Mouse (Mus musculus): ENCODE results near the gene Syt12. TPM values are rescaled to one million over a fixed set of nuclear protein-coding genes. Genes with fewer than 3 reads are reported as not detected.

Syt12 gene
- polyA plus RNA-seq, 1 experiment from 2014 or later: 0.34 TPM

DNA sequence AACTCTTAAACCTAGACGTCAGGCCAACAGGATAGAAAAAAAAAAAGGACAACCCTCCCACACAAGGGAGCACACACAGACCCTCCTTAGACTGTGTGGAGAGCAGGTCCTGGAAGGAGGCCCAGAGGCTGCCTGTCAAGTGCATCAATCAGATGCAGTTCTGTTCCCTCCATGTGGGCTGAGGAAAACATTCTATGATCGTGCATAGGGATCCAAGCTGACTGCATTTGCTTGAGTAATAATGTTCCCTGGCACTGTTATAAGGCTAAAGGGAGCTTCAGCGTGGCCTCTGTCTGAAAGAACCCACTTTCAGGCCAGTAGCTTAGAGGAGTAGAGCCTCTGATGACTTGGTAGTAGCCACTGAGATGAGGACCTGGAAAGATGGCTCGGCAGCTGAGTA, 24.7 kb downstream of the Syt12 start:
- Histone ChIP-seq H3K36me3 (ENCODE audit: control insufficient read depth, insufficient read depth, low read length) (no peaks in the 10 kb centered on the region), H3K4me2 (ENCODE audit: low read depth, low read length) (no peak overlapping the region), H3K9me3 (ENCODE audit: control insufficient read depth, low read length) (no peaks in the 10 kb centered on the region), H3K27me3 (replicated peaks; ENCODE audit: control insufficient read depth, insufficient read depth, low read length) (no peaks in the 10 kb centered on the region), H3K4me3 (ENCODE audit: low read length) (no peak overlapping the region), H3K4me1 (ENCODE audit: control insufficient read depth, insufficient read depth, low read length) (no peaks in the 10 kb centered on the region), H3K27ac (ENCODE audit: low read length) (no peak overlapping the region), H3K9ac (ENCODE audit: low read depth, low read length) (no peak overlapping the region)
- WGBS: 53% methylated on average over 4 of the region's 4 CpGs
- ATAC-seq: no peak

DNA sequence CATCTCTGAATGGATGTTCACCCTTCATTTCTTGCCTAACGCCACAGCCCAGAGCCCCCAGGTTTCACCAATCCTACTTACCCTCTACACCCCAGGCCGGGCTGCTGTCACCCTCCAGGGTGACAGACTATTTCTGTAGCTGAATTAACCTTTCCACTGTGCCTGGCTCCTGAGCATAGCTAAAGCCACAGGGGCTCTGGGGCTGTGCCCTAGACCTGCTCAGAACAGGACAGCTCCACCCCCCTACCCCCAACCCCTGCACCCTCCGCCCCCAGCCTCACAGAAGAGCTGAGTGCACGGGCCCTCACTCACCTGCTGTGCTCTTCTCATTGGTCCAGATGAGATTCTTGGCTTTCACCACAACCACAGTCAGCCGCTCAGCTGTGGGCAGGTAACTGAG, 25.3 kb downstream of the Syt12 start:
- H3K27ac ChIP-seq (ENCODE audit: low read length): no peak overlapping the region
- no peak for ATAC-seq
- H3K4me3 ChIP-seq (ENCODE audit: low read length): no peak overlapping the region
- no peaks in the 10 kb centered on the region for H3K36me3 ChIP-seq (ENCODE audit: control insufficient read depth, insufficient read depth, low read length)
- 50% methylated on average over 5 of the region's 5 CpGs for WGBS
- no peak overlapping the region for H3K9ac ChIP-seq (ENCODE audit: low read depth, low read length)
- no peaks in the 10 kb centered on the region for H3K9me3 ChIP-seq (ENCODE audit: control insufficient read depth, low read length)
- no peaks in the 10 kb centered on the region for H3K27me3 ChIP-seq (replicated peaks; ENCODE audit: control insufficient read depth, insufficient read depth, low read length)
- no peak overlapping the region for H3K4me2 ChIP-seq (ENCODE audit: low read depth, low read length)
- H3K4me1 ChIP-seq (ENCODE audit: control insufficient read depth, insufficient read depth, low read length): no peaks in the 10 kb centered on the region

DNA sequence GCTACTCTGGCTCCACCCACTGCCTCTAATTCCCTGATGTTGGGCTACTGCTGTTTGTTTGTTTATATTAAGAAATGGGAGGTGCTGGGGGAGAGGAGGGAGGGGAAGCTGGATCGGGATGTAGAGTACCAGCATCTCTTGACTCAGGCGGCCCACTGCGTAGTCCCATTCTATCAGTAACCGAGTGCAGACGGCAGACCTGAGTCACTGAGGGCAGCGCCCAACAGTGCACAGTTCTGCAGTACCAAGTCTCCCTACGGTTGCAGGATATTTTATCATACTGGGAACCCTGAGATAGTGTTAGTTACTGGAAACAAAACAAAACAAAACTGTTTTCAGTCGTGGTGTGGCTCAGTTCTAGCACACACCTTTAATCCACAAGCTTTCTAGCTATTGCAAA, 26.1 kb downstream of the Syt12 start:
- Histone ChIP-seq H3K4me1 (ENCODE audit: control insufficient read depth, insufficient read depth, low read length) (no peaks in the 10 kb centered on the region), H3K27me3 (replicated peaks; ENCODE audit: control insufficient read depth, insufficient read depth, low read length) (no peaks in the 10 kb centered on the region), H3K36me3 (ENCODE audit: control insufficient read depth, insufficient read depth, low read length) (no peaks in the 10 kb centered on the region), H3K4me2 (ENCODE audit: low read depth, low read length) (no peak overlapping the region), H3K27ac (ENCODE audit: low read length) (no peak overlapping the region), H3K9me3 (ENCODE audit: control insufficient read depth, low read length) (no peaks in the 10 kb centered on the region), H3K4me3 (ENCODE audit: low read length) (no peak overlapping the region), H3K9ac (ENCODE audit: low read depth, low read length) (no peak overlapping the region)
- no peak for ATAC-seq
- WGBS: 58% methylated on average over 8 of the region's 8 CpGs

DNA sequence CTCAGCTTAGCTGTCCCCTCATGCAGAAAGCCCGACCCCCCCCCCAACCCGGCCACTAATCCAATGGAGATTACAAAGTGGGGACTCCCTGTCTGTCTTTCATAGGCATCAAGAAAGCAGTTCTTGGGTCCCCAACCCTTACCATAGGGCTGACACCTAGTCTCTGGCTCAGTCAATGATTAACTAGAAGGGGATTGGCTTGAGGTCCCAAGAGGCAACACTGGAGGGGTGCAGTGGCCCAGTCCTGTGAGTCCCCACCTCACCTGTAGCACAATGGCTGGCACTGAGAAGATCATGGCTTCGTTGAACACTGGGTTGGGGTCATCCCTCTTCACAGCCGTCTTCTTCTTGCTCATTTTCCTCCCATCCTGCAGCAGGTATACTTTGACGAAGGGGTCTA, 26.6 kb downstream of the Syt12 start:
- no peak for ATAC-seq
- H3K4me1 ChIP-seq (ENCODE audit: control insufficient read depth, insufficient read depth, low read length): no peaks in the 10 kb centered on the region
- no peak overlapping the region for H3K4me3 ChIP-seq (ENCODE audit: low read length)
- H3K9ac ChIP-seq (ENCODE audit: low read depth, low read length): no peak overlapping the region
- H3K9me3 ChIP-seq (ENCODE audit: control insufficient read depth, low read length): no peaks in the 10 kb centered on the region
- H3K4me2 ChIP-seq (ENCODE audit: low read depth, low read length): no peak overlapping the region
- WGBS: 54% methylated on average over 5 of the region's 5 CpGs
- H3K27me3 ChIP-seq (replicated peaks; ENCODE audit: control insufficient read depth, insufficient read depth, low read length): no peaks in the 10 kb centered on the region
- H3K27ac ChIP-seq (ENCODE audit: low read length): no peak overlapping the region
- H3K36me3 ChIP-seq (ENCODE audit: control insufficient read depth, insufficient read depth, low read length): no peaks in the 10 kb centered on the region

GRCm38 (mm10) chr19:4449230-4449629, 28.0 kb downstream of the Syt12 start:
- H3K27ac ChIP-seq (ENCODE audit: low read length): no peak overlapping the region
- H3K36me3 ChIP-seq (ENCODE audit: control insufficient read depth, insufficient read depth, low read length): no peaks in the 10 kb centered on the region
- no peaks in the 10 kb centered on the region for H3K27me3 ChIP-seq (replicated peaks; ENCODE audit: control insufficient read depth, insufficient read depth, low read length)
- H3K9ac ChIP-seq (ENCODE audit: low read depth, low read length): no peak overlapping the region
- no peak for ATAC-seq
- no peak overlapping the region for H3K4me2 ChIP-seq (ENCODE audit: low read depth, low read length)
- no peak overlapping the region for H3K4me3 ChIP-seq (ENCODE audit: low read length)
- no peaks in the 10 kb centered on the region for H3K9me3 ChIP-seq (ENCODE audit: control insufficient read depth, low read length)
- no peaks in the 10 kb centered on the region for H3K4me1 ChIP-seq (ENCODE audit: control insufficient read depth, insufficient read depth, low read length)
- WGBS: 95% methylated on average over 9 of the region's 9 CpGs

- Histone ChIP-seq H3K9me3 (ENCODE audit: control insufficient read depth, low read length) (no peaks in the 10 kb centered on the region), H3K27ac (ENCODE audit: low read length) (no peak overlapping the region), H3K4me3 (ENCODE audit: low read length) (no peak overlapping the region), H3K36me3 (ENCODE audit: control insufficient read depth, insufficient read depth, low read length) (no peaks in the 10 kb centered on the region), H3K4me1 (ENCODE audit: control insufficient read depth, insufficient read depth, low read length) (no peaks in the 10 kb centered on the region), H3K27me3 (replicated peaks; ENCODE audit: control insufficient read depth, insufficient read depth, low read length) (no peaks in the 10 kb centered on the region), H3K9ac (ENCODE audit: low read depth, low read length) (no peak overlapping the region), H3K4me2 (ENCODE audit: low read depth, low read length) (no peak overlapping the region)
- 91% methylated on average over 9 of the region's 9 CpGs for WGBS
- ATAC-seq: no peak
These were observed 29.8 kb downstream of the Syt12 start for GRCm38 (mm10) chr19:4447445-4447844.

GRCm38 (mm10) chr19:4446661-4447420, 30.4 kb downstream of the Syt12 start:
- H3K9ac ChIP-seq (ENCODE audit: low read depth, low read length): no peak overlapping the region
- H3K36me3 ChIP-seq (ENCODE audit: control insufficient read depth, insufficient read depth, low read length): no peaks in the 10 kb centered on the region
- no peak overlapping the region for H3K4me2 ChIP-seq (ENCODE audit: low read depth, low read length)
- WGBS: 91% methylated on average over 8 of the region's 8 CpGs
- no peak overlapping the region for H3K4me3 ChIP-seq (ENCODE audit: low read length)
- ATAC-seq: no peak
- no peaks in the 10 kb centered on the region for H3K27me3 ChIP-seq (replicated peaks; ENCODE audit: control insufficient read depth, insufficient read depth, low read length)
- H3K4me1 ChIP-seq (ENCODE audit: control insufficient read depth, insufficient read depth, low read length): peaks cover 4% of the 10 kb centered on the region
- no peak overlapping the region for H3K27ac ChIP-seq (ENCODE audit: low read length)
- no peaks in the 10 kb centered on the region for H3K9me3 ChIP-seq (ENCODE audit: control insufficient read depth, low read length)

GRCm38 (mm10) chr19:4442408-4442807, 34.8 kb downstream of the Syt12 start:
- H3K27me3 ChIP-seq (replicated peaks; ENCODE audit: control insufficient read depth, insufficient read depth, low read length): no peaks in the 10 kb centered on the region
- H3K9me3 ChIP-seq (ENCODE audit: control insufficient read depth, low read length): no peaks in the 10 kb centered on the region
- 10% methylated on average over 3 of the region's 3 CpGs for WGBS
- no peaks in the 10 kb centered on the region for H3K36me3 ChIP-seq (ENCODE audit: control insufficient read depth, insufficient read depth, low read length)
- H3K4me3 ChIP-seq (ENCODE audit: low read length): no peak overlapping the region
- peak overlapping the region; percentile 67; the same call in 1 of the 2 replicates for H3K27ac ChIP-seq (ENCODE audit: low read length)
- H3K4me1 ChIP-seq (ENCODE audit: control insufficient read depth, insufficient read depth, low read length): peaks cover 30% of the 10 kb centered on the region
- H3K4me2 ChIP-seq (ENCODE audit: low read depth, low read length): no peak overlapping the region
- ATAC-seq: no peak
- H3K9ac ChIP-seq (ENCODE audit: low read depth, low read length): no peak overlapping the region

DNA sequence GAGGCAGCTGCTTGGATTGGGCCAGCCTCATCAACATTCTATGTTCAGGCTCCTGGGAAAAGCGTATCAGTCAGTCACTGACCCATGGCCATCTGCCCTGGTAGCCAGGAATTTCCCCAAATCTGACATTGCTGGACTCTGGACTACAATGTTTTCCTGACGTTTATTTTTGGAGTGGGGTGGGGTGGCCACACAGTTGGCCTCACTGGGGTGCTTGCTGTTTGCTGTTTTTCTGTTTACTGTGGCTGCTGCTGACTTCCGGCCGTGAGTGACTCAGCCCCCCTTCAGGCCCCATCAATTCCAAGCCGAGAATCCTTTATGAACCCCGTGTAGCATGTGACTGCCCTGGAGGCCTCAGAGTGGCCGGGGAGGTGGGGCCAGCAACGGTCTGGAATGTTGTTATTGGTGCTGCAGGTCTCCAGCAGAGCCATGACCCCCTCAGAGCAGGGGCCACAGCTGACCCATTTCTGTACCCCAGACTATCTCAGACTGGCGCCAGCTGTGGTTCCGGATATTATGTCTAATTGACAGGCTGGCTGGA, 35.6 kb downstream of the Syt12 start:
- ATAC-seq: peak; percentile 37
- H3K4me2 ChIP-seq (ENCODE audit: low read depth, low read length): no peak overlapping the region
- no peaks in the 10 kb centered on the region for H3K9me3 ChIP-seq (ENCODE audit: control insufficient read depth, low read length)
- H3K27ac ChIP-seq (ENCODE audit: low read length): peak overlapping the region; percentile 67
- 31% methylated on average over 10 of the region's 10 CpGs for WGBS
- peaks cover 30% of the 10 kb centered on the region for H3K4me1 ChIP-seq (ENCODE audit: control insufficient read depth, insufficient read depth, low read length)
- no peak overlapping the region for H3K4me3 ChIP-seq (ENCODE audit: low read length)
- no peaks in the 10 kb centered on the region for H3K36me3 ChIP-seq (ENCODE audit: control insufficient read depth, insufficient read depth, low read length)
- H3K9ac ChIP-seq (ENCODE audit: low read depth, low read length): no peak overlapping the region; the same call in 1 of the 2 replicates
- H3K27me3 ChIP-seq (replicated peaks; ENCODE audit: control insufficient read depth, insufficient read depth, low read length): no peaks in the 10 kb centered on the region

Data from intestine, embryonic 16.5 days (tissue).